Mouse (Mus musculus): ENCODE measurements around the gene AW551984. TPM values are rescaled to one million over a fixed set of nuclear protein-coding genes. Genes with fewer than 3 reads are reported as not detected.
A peak's percentile ranks its signal among the peaks of the same experiment; 100 is the strongest.

The AW551984 gene
- not detected in 2 replicates for total RNA-seq (2014; fragmentation: Nextera tagmentation)
- total RNA-seq (2017): not detected in 2 replicates

- no peak for ATAC-seq (replicated peaks; ENCODE audit: poor library complexity, severe bottlenecking)
Measured at GRCm38 (mm10) chr9:39603999-39604453, at the start of gene AW551984. Gene AW551984, minus strand, starts transcription at chr9:39604403.

- ATAC-seq (replicated peaks; ENCODE audit: poor library complexity, severe bottlenecking): peak; percentile 48; the same call in 1 of the 2 replicates
Measured at GRCm38 (mm10) chr9:39647382-39647781, 43.2 kb upstream of the AW551984 start.

- no peak for ATAC-seq (replicated peaks; ENCODE audit: poor library complexity, severe bottlenecking)
Measured at GRCm38 (mm10) chr9:39644785-39645184, 40.6 kb upstream of the AW551984 start, which contains the start of gene Olfr961. Gene Olfr961, plus strand, starts transcription at chr9:39645085.

GRCm38 (mm10) chr9:39633913-39634594 is 29.9 kb upstream of the AW551984 start:
- no peak for ATAC-seq (replicated peaks; ENCODE audit: poor library complexity, severe bottlenecking)

- peak; percentile 93 for ATAC-seq (replicated peaks; ENCODE audit: poor library complexity, severe bottlenecking)
Measured at GRCm38 (mm10) chr9:39629069-39629468, 24.9 kb upstream of the AW551984 start.

- no peak for ATAC-seq (replicated peaks; ENCODE audit: poor library complexity, severe bottlenecking)
Measured at GRCm38 (mm10) chr9:39624711-39625110, 20.5 kb upstream of the AW551984 start.

GRCm38 (mm10) chr9:39623783-39624182 is 19.6 kb upstream of the AW551984 start:
- peak; percentile 56; the same call in 1 of the 2 replicates for ATAC-seq (replicated peaks; ENCODE audit: poor library complexity, severe bottlenecking)

- no peak for ATAC-seq (replicated peaks; ENCODE audit: poor library complexity, severe bottlenecking)
Measured at GRCm38 (mm10) chr9:39621073-39621472, 16.9 kb upstream of the AW551984 start, which contains the start of gene Olfr960. Gene Olfr960, plus strand, starts transcription at chr9:39621373.

- ATAC-seq (replicated peaks; ENCODE audit: poor library complexity, severe bottlenecking): no peak
Measured at GRCm38 (mm10) chr9:39611953-39612352, 7.8 kb upstream of the AW551984 start.

GRCm38 (mm10) chr9:39610355-39610754 is 6.2 kb upstream of the AW551984 start, which contains the start of gene Olfr148:
Gene Olfr148, plus strand, starts transcription at chr9:39610655.
- no peak for ATAC-seq (replicated peaks; ENCODE audit: poor library complexity, severe bottlenecking)

GRCm38 (mm10) chr9:39608497-39608896 is 4.3 kb upstream of the AW551984 start:
- ATAC-seq (replicated peaks; ENCODE audit: poor library complexity, severe bottlenecking): no peak

GRCm38 (mm10) chr9:39603333-39603845 is 814 bp downstream of the AW551984 start:
- ATAC-seq (replicated peaks; ENCODE audit: poor library complexity, severe bottlenecking): 0 out of 2 replicates have a peak, but pooled peaks have one; percentile 35

GRCm38 (mm10) chr9:39602536-39603332 is 1.5 kb downstream of the AW551984 start:
- no peak for ATAC-seq (replicated peaks; ENCODE audit: poor library complexity, severe bottlenecking)

GRCm38 (mm10) chr9:39577050-39577449 is 27.2 kb downstream of the AW551984 start:
- ATAC-seq (replicated peaks; ENCODE audit: poor library complexity, severe bottlenecking): no peak

GRCm38 (mm10) chr9:39575469-39575868 is 28.7 kb downstream of the AW551984 start, which contains the start of gene Olfr959:
Gene Olfr959, minus strand, starts transcription at chr9:39575569.
- ATAC-seq (replicated peaks; ENCODE audit: poor library complexity, severe bottlenecking): no peak

GRCm38 (mm10) chr9:39558349-39558647 is 45.9 kb downstream of the AW551984 start:
- ATAC-seq (replicated peaks; ENCODE audit: poor library complexity, severe bottlenecking): no peak

GRCm38 (mm10) chr9:39557529-39558348 is 46.5 kb downstream of the AW551984 start:
- no peak for ATAC-seq (replicated peaks; ENCODE audit: poor library complexity, severe bottlenecking)

GRCm38 (mm10) chr9:39553946-39554345 is 50.3 kb downstream of the AW551984 start, which contains the start of gene Olfr958:
Gene Olfr958, minus strand, starts transcription at chr9:39554054.
- no peak for ATAC-seq (replicated peaks; ENCODE audit: poor library complexity, severe bottlenecking)

- no peak for ATAC-seq (replicated peaks; ENCODE audit: poor library complexity, severe bottlenecking)
Measured at GRCm38 (mm10) chr9:39550806-39551205, 53.4 kb downstream of the AW551984 start.
